Mouse (Mus musculus): ENCODE measurements around the gene Zranb1.

The Zranb1 gene

DNA sequence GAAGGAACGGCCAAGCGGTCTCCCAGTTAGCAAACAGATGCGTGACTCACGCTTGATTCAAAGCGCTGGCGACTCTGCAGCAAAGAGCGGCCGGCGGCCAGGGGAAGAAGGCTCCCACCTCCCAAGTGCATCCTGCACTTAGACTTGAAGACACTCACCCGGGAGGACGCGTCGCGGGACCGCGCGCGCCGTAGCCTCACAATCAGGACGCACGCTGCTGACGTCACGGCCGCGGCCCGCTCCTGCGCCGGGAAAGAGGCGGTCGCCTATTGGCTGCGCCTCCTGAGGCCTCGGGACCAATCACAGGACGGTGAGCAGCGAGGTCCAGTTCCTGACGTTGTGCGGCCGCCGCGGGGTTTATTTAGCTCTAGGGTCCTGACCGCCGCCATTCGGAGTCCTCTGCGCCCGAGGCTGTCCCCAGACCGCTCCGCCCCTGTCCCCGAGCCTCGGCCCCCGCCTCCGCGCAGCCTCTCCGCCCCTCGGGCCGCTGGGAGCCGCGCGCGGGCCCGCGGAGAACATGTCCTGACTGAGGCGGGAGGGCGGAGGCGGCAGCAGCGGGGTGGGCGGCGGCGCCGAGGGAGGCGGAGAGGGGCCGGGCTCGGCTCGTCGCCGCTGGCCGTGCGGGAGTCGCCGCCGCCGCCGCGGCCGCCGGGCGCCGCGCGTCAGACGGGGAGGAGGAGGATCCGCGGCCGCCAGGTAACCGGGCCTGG, at the start of gene Zranb1:
Gene Zranb1 (plus strand): TSS at position 293 of the 710 bp plus-strand sequence.
- peak; percentile 51 for DNase-seq (ENCODE audit: extremely low read depth, low read depth, low spot score)

DNA sequence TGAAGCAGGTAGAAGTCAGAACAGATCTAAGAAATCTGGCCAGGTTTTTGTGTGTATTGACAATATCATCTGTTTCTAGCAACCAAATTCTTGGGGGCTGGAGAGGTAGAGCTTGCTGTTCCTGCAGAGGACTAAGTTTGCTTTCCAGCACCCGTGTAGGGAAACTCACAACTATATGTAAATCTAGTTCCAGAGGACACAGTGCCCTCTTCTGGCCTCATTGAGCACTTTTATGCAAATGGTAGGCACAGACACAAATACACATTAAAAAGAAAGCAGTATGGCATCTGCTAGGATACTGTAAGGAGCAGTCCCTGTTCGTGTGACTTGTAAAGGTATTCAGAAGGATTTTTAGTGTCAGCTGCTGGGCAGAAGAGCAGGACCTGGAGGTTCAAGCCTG, 48.6 kb upstream of the Zranb1 start:
- no peak for DNase-seq (ENCODE audit: extremely low read depth, low read depth, low spot score)

DNA sequence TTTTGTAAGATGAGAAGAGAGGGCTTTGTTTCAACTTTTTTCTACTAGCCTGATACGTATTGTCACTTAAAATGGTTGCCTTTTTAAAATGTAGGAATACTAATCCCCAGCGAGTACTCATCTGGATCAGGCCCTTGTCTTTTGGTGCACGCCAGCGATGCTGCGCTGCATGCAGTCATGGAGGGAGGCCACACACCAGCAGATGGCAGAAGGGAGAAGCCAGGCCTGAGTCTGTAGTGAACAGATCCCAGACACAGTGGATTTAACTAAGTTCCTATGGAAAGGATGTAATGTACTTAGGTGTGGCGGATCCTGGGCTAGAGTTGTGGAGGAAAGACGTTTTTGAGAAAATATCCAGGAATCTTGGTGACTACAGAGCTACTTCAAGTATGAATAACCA, 46.9 kb upstream of the Zranb1 start:
- DNase-seq (ENCODE audit: extremely low read depth, low read depth, low spot score), result no peak

DNA sequence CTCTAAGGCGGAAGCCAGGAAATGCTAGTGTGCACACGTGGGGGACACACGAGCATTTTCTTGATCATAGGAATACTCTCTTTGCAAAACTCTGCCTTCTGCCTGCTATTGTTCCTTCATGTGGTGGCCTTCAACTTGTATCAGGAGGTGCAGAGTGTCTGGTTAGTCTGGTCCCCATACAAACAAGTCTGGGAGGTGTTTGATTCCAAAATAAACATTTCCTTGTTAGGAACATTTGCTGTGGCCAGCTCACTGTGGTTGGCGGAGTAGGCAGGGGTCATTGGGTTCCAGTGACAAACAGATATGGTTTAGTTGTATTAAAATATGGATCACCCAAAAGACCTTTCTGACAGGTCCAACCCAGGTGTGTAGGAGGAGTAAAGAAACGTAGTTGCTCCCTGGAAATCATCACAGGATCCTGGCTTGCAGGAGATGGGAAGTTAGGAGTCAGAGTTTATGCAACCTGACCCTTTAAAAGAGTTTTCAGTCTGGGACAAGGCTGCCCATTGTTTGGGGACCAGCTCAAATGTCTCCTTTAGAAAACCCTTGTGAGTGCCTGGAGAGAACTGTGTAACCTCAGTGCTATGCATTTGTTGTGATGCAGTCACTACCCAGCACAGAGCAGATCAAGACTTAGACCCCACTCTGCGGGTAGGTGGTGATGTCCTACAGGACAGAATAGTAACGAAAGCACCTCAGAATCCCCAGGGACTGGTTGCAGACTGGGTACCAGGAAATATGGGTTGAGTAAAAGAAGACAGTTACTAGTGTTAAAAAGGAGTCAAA, 43.7 kb upstream of the Zranb1 start:
- no peak for DNase-seq (ENCODE audit: extremely low read depth, low read depth, low spot score)

DNA sequence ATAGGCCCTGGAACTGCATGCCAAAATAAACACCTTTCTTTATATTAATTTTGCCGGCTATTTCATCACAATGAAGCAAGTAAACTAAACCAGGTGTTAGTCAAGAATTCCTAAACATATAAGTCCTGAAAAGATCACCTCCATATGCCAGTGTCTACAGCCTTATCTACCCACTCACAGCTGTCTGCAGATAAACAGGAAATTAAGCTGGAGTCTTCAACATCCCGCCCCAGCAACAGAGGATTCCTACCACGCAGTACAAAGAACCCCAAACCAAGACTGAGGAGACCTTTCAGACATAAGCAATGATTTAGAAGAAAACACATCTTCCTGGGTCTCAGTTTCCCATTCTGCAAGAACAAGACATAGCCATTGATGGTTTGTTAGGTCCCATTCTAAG, 42.9 kb upstream of the Zranb1 start:
- DNase-seq (ENCODE audit: extremely low read depth, low read depth, low spot score), result no peak

DNA sequence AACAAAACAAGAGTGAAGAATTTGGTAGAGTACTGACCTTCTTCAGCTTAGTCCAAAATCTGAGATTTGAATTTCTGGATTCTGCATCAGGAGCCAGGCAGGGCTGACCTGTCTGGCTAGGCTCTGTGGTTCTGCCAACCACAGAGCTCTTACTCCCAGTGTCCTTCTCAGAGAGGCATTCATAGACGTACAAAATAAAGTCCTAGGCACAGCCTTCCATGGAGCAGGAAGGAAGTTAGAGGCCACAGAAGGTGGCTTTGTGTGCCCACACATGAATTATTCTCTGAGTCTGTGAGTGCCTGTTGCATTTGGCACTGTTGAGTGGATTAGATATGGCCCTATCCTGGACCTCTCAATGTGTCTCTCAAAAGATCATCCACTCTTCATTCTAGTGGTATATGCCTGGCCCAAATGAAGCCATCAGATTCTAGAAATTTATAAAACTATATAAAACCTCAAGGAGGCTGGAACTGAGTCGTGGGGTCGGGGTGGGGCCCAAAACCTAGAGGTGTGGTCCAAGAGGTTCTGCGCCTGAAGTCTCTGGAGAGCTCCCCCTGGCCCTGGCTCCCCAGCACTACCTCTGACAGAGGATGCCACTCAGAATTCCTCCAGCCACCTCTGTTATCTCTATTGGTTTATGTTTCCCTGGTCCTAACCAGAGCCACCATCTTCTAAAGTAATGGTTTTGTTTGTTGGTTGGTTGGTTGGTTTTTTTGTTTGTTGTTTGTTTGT, 42.3 kb upstream of the Zranb1 start:
- no peak for DNase-seq (ENCODE audit: extremely low read depth, low read depth, low spot score)

DNA sequence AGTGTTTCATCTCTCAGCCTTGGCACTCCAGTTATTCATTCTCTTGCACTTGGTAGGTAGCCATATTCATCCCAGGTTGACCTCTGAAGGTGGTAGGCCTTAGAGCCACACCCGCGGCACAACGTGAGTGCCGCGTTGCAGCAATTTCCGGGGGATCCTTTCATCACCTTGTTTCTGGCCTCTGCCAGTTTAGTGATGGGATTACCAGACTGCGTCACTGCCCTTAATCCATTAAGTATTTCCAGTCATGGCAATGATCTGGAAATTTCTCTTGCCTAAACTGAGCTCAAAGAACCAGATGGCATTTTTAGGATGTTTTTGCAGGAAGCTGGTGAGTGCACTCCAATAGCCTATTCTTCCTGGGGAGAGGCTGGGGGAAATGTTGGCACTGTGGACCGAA, 41.3 kb upstream of the Zranb1 start:
- no peak for DNase-seq (ENCODE audit: extremely low read depth, low read depth, low spot score)

DNA sequence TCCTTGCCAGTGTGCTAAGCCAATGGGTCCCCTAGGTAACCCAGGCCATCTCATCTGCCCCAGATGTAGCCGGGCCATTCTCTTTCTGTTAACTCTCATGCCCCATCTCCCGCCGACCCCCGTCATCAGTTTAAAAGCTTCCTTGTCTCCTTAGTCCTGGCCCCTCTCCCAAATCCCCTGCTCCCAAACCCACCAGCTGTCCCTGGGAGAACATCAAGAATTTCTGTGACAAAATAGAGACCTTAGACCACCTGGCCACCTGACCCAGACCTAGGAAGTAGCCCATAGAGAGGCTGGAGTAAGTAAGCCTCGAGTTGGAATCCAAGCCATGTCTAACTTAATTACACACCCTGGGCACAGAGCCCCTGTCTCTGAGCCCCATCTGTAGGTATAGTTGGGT, 40.7 kb upstream of the Zranb1 start:
- no peak for DNase-seq (ENCODE audit: extremely low read depth, low read depth, low spot score)

DNA sequence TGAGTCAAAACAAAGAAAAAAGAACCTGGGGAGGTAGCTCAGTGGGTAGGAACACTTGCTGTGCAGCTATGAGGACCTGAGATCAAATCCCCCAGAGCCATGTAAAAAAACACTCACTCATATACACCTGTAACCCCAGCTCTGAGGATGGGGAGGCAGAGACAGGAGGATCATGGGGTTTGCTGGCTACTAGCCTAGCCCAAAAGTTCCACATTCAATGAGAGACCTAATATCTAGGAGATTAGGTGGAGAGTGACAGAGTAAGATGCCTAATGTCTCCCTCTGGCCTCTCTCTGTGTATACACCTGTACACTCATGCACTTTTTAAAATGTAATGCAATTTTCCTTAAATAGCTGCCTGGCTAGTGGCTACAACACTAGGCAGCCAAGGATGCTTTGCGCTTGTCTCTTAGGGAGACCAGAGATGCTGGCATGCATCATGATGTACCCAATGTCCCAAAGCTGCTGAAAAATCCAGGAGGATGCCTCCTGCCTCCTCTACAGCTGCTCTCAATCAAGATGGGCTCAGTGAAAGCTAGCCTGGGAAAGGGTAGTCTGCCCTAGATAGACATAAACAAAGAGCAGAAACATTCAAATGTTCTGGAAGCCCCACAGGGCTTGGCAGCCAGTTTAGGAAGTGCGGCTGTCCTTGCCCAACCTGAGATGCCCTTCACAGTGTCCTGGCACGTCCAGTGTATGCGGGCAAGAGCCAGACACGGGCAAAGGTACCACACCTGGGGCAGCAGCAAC, 39.2 kb upstream of the Zranb1 start:
- no peak for DNase-seq (ENCODE audit: extremely low read depth, low read depth, low spot score)

DNA sequence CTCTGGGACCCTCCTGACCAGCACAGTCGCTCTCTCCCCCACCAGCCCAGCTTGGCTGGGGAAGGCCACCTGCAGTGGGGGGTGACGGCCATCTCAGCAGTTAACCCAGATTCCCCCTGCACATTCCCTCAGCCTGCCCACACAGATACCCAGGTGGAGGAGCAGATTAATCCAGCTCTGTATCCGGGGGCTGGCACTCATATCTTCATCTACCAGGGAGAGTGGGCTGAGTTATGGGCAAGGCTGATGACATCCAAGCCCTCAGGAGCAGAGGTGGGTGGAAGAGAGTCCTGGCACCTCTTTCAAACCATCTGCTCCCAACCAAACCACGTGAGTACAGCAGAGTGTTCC, 38.7 kb upstream of the Zranb1 start:
- DNase-seq (ENCODE audit: extremely low read depth, low read depth, low spot score), result no peak

DNA sequence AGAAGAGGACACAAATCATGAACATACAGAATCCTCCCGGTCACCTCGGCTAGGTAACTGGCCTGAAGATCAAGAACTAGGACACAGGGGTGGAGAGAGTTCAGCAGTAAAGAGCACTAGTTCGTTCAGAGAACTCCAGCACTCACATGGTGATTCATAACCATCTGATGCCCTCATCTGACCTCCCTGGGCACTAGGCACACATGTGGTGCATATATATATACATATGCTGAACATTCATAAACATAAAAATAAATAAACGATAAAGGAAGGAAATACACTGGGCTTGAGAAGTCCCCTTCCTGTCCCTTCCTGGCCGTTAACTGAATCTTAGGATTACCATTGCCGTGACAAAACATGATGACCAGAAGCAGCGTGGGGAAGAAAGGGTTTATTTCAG, 38.1 kb upstream of the Zranb1 start:
- DNase-seq (ENCODE audit: extremely low read depth, low read depth, low spot score), result no peak

DNA sequence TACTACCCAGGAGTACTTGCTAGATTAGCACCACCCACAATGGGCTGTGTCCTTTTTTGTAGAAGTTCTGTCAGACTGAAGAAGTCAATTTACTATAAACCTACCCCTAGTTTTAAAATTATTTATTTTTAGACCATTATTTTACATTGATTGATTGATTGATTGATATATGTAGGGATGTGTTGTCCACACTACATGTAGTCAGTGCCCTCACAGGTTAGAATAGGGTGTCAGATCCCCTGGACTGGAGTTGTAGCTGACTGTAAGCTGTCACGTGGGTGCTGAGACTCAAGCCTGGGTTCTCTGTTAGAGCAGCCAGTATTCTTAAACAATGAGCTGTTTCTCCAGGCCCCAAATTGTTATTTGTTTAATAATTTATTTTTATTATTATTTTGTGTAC, 37.6 kb upstream of the Zranb1 start:
- no peak for DNase-seq (ENCODE audit: extremely low read depth, low read depth, low spot score)

DNA sequence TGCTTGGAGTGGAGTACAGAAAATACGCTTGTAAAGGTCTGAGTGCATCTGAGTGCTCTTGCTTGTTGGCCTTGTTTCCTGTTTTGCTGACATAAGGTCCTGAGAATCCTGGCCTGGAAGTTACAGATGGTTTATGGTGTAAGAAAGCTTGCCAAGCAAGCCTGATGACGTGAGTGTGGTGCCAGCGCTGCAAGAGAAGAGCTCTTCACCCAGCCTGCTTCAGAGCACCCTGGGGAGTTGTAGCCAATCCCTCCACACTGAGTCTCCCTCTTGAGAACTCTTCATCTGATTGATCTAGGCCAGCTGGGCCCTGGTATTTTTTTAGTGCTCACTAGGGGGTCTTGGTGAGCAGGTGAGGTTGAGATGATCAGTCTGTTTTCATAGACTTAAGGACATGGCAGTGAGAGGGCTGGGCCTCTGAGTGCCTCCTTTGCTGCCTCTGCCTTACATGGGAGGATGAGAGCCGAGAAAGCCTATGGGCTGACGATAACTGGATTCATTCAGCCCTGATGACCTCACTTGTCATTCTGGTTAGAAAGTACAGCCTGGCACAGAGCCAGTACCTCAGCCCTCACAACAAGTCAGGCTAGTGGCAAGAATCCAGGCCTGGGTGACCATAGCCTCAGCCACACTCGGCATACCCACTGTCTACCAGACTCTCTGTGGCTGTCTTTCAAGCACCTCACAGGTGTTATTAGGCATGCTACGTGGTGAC, 35.9 kb upstream of the Zranb1 start:
- no peak for DNase-seq (ENCODE audit: extremely low read depth, low read depth, low spot score)

DNA sequence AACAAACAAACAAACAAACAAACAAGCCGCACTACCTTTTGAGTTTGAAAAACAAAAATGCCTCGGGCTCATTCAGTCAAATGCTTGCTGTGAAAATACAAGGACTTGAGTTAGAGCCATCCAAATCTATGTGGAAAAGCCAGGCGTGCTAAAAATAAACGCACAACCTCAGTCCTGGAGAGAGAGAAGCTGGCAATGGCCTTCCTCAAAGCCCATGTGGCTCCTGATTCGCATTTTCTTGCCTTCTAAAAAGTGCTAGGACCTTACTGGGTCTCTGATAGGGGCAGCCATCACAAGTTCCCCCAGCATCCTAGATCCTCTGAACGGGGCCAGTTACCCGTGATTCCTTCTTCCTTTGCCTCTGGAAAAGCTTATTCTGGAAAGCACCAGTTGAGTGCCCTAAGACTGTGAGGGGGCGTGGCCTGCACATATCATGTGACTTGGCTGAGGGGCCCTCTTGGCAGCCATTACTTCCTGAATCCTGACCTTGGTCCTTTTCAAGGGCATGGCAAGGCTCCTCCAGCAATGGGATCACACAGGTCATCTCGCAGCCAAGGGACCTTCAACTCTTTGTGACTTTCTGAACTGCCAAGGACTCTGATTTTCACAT, 34.6 kb upstream of the Zranb1 start:
- no peak for DNase-seq (ENCODE audit: extremely low read depth, low read depth, low spot score)

DNA sequence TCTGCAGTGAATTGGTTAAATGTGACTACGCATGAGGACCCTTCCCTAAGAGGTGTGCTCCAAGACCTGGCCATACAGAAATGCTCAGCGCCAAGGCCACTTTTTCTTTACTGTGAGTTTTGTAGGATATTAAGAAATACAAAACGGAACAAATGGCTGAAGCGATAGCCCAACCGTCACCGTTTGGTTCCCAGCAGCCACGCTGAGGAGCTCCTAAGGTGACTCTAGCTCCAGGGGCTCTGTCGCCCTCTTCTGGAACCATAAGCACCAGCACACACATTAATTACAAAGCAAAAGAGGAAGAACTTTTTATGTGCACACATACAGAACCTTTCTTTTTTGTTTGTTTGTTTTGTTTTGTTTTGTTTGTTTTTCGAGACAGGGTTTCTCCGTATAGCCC, 33.7 kb upstream of the Zranb1 start:
- no peak for DNase-seq (ENCODE audit: extremely low read depth, low read depth, low spot score)

DNA sequence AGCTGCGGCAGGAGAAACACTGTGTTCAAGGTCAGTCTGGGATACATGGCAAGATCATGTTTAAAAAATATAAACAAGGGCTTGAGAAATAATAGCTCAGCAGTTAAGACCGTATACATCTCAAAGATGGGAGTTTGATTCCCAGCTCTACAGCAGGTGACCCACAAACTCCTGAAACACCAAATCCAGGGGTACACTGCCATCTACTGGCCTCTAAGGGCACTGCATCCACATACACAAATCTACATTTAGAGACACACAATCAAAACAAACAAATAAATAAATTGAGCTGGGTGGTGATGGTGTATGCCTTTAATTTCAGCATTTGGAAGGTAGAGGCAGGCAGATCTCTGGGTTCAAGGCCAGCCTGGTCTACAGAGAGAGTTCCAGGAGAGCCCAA, 32.7 kb upstream of the Zranb1 start:
- DNase-seq (ENCODE audit: extremely low read depth, low read depth, low spot score), result no peak

DNA sequence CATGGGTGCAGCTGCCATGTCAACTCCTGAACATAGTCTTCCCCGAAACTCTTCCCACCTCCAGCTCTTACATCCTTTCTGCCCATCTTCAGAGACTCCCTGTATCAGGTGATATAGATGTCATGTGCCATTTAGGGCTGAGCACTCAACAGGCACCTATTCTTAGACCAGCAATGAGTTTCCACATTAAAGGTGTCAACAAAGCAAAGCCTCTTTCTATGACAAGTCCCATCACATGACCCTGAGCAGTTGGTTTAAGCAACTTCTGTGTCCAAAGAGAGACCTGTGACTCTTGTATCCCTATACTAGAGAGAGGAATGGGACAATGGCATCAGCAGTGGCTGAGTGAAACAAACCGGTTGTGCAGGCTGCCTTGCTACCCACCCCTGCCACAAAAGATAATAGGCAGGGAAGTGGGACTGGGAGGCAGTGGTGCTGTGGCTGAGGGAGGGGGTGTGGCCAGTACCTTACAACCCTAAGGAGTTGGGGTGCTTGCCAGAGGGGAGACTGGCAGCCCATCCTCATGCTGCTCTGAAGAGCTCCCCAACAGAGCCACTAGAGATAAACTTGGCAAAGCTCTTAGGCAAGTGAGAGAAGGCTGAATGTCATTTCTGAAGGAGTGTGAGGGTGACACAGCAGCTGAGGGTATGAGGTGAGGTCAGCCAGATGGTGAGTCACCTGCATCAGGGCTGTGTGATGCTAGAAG, 30.0 kb upstream of the Zranb1 start:
- no peak for DNase-seq (ENCODE audit: extremely low read depth, low read depth, low spot score)

DNA sequence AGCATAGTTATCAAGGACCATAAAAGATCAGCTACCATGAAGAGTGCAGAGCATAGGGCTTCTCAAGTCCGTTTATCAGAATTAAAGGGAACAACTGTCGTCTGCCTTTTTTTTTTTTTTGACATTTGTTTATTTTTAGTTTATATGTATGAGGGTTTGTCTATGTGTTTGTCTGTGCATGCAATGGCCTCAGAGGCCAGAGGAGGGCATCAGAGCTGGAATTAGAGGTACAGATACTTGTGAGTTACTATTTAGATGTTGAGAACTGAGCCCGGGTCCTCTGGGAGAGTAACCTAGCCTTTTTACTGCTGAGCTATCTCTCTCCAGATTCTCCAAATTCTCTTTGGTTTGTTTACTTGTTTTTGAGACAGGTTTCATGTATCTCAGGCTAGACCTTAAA, 27.1 kb upstream of the Zranb1 start:
- DNase-seq (ENCODE audit: extremely low read depth, low read depth, low spot score), result no peak

DNA sequence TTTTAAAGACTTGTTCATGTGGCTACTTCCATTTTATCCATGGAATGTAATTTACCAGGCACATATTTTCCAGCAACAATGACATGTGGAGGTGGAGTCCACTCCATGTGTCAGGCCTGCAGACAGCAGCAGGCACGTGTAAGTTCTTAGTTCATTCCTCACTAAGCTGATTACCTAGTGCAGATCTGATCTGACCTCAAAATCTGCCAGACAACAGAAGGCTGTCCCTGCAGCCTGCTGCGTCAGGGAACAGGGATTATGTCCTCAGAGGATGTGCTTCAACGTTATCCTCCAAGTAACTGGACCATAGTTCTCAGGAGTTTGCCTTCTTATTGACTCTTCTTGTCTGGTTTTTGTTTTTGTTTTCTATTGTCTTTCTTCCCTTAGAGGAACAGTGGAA, 9.0 kb upstream of the Zranb1 start:
- no peak for DNase-seq (ENCODE audit: extremely low read depth, low read depth, low spot score)

DNA sequence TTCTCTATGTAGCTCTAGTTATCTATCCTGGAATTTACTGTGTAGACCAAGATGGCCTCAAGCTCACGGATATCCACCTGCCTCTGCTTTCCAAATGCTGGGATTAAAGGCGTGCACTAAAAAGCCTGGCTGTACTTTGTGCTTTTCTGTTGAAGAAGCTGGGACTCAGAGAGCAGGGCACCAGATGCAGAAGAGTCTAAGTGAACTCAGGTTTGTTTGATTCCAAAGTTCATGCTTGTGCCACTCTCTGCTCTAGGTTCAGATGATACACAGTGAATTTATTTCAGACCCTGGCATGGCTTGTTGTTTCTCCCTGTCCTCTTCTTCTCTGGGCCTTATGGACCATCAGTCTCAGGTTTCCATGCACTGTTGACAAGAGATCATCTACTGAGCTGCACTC, 5.7 kb upstream of the Zranb1 start:
- no peak for DNase-seq (ENCODE audit: extremely low read depth, low read depth, low spot score)

Measured in fat pad, adult 2 months (tissue).